Mouse (Mus musculus) neural tube, embryonic 11.5 days (tissue): ENCODE measurements around the gene Fcgr4. TPM values are rescaled to one million over a fixed set of nuclear protein-coding genes. Genes with fewer than 3 reads are reported as not detected.

Source experiments
- ATAC-seq: fragments of 200-750 bp; cut with Nextera tagmentation; 2 replicates; pipeline ENCODE4 v1.8.0; 2017; ENCODE audit warnings: moderate number of reproducible peaks, mild to moderate bottlenecking, moderate TSS enrichment, moderate library complexity; ENCODE audit not compliant: insufficient read depth, low FRiP score, low TSS enrichment
- DNase-seq: peaks from one replicate; pipeline ENCODE4 v3.0.0-alpha.2; 2015; ENCODE audit warnings: low spot score
- H3K27ac ChIP-seq: fragments of 300-500 bp; sonication (generic); 2 replicates; pipeline ENCODE4 v1.5.1; 2014; ENCODE audit warnings: low read depth, mild to moderate bottlenecking, low read length
- H3K27me3 ChIP-seq: fragments of 300-500 bp; sonication (generic); 2 replicates; pipeline ENCODE4 v1.6.1; 2014; ENCODE audit warnings: mild to moderate bottlenecking, low read length, mixed read lengths; ENCODE audit not compliant: control insufficient read depth, insufficient read depth
- H3K36me3 ChIP-seq: fragments of 300-500 bp; sonication (generic); 2 replicates; pipeline ENCODE4 v1.6.1; 2014; ENCODE audit warnings: mild to moderate bottlenecking, low read length, moderate library complexity, mixed read lengths; ENCODE audit not compliant: control insufficient read depth, insufficient read depth
- H3K4me1 ChIP-seq: fragments of 300-500 bp; sonication (generic); 2 replicates; pipeline ENCODE4 v1.6.1; 2014; ENCODE audit warnings: low read length, mixed read lengths; ENCODE audit not compliant: control insufficient read depth, insufficient read depth
- H3K4me2 ChIP-seq: fragments of 300-500 bp; sonication (generic); 2 replicates; pipeline ENCODE4 v1.6.1; 2014; ENCODE audit warnings: low read depth, mild to moderate bottlenecking, moderate library complexity
- H3K4me3 ChIP-seq: fragments of 300-500 bp; sonication (generic); 2 replicates; pipeline ENCODE4 v1.5.1; 2014; ENCODE audit warnings: low read depth, low read length
- H3K9ac ChIP-seq: fragments of 300-500 bp; sonication (generic); 2 replicates; pipeline ENCODE4 v1.6.1; 2014; ENCODE audit warnings: mild to moderate bottlenecking, low read length
- H3K9me3 ChIP-seq: fragments of 300-500 bp; sonication (generic); 2 replicates; pipeline ENCODE4 v1.6.1; 2016; ENCODE audit warnings: low read length; ENCODE audit not compliant: control insufficient read depth
- WGBS: fragments of 180-500 bp; shearing (Covaris S2); extraction: QIAGEN DNeasy Blood & Tissue Kit; methylation state at CpG from one replicate; pipeline ENCODE4 v1.1.7; 2014; 5-methylcytosine and 5-hydroxymethylcytosine counted together
- polyA plus RNA-seq: library from polyadenylated mRNA; unstranded; fragments of >200 nt; fragmentation: Nextera tagmentation; extraction: Ambion mirVana; gene quantifications from 2 replicates; pipeline ENCODE4 v1.2.1, GENCODE M21; 2014

Fcgr4 gene
- polyA plus RNA-seq, 1 experiment from 2014 or later = 0.19 TPM

DNA sequence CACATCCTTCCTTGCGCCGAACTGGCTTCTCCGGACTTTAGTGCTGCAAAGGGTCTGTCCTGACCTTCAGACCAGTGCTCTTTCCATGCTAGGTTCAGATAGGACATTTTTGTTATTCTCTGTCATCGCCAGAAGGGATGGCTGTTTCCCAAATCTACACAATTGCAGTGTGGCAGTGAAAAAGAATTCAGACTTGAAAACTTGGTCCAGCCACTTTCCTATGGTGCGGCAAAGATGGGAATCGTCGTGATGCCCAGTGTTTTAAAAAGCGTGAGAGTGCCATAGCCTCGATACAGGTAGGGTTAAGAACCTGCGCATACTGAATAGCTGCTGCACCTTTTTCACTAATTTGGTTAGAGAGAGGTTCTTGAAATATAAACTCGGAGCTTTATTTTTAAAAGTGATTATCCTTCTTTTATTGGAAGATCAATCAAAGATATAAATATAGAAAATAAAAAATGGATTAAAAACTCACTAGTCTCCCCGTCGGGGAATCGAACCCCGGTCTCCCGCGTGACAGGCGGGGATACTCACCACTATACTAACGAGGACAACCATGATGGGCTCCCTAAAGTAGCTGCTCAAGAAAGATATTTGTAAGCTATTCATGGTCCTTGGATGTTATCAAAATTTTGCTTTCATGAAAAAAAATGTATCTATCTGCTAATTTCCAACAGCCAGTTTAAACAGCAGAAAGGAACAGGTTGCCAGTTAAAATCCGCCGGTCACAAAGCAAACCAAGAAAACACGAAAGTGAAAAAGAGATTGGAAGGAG is 18.0 kb downstream of the Fcgr4 start:
- H3K4me1 ChIP-seq = no peaks in the 10 kb centered on the region; the same call in 1 of the 2 replicates
- 4% methylated on average over 22 of the region's 22 CpGs for WGBS
- H3K27ac ChIP-seq = no peak overlapping the region
- H3K4me3 ChIP-seq = peak overlapping the region; percentile 28
- ATAC-seq (peak; percentile 46; the same call in 1 of the 2 replicates), DNase-seq (peak; percentile 73)
- no peaks in the 10 kb centered on the region for H3K9me3 ChIP-seq
- no peak overlapping the region for H3K9ac ChIP-seq
- H3K36me3 ChIP-seq = no peaks in the 10 kb centered on the region
- peak overlapping the region; percentile 44 for H3K4me2 ChIP-seq
- peaks cover 14% of the 10 kb centered on the region for H3K27me3 ChIP-seq

GRCm38 (mm10) chr1:171037861-171038721 is 19.4 kb downstream of the Fcgr4 start:
- Histone ChIP-seq H3K4me1 (no peaks in the 10 kb centered on the region), H3K27me3 (peaks cover 6% of the 10 kb centered on the region), H3K4me3 (peak overlapping the region; percentile 63), H3K9me3 (no peaks in the 10 kb centered on the region), H3K4me2 (peak overlapping the region; percentile 40), H3K9ac (peak overlapping the region; percentile 62), H3K27ac (no peak overlapping the region), H3K36me3 (no peaks in the 10 kb centered on the region)
- WGBS = under 1% methylated on average over 47 of the region's 47 CpGs
- DNase-seq = peak; percentile 82
- peak; percentile 87 for ATAC-seq

DNA sequence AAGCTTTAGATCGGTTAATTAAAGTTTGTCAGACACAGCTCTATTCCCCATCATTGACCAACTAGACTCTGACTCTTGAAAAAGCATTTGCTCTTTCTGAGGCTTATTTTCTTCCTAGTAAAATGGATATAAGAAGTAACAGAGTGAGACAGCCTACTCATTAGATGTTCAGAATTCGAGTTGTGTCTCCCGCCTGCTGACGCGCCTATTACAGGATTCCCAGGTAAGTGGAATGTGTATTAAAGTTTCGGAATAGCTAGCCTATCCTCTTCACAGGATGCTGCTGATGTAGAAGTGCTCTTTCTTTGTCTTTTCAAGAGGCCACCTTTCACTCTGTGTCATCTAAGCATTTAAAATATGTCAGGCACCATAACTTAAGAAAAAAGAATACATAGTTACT is 20.4 kb downstream of the Fcgr4 start:
- Histone ChIP-seq H3K9me3 (no peaks in the 10 kb centered on the region), H3K9ac (no peak overlapping the region), H3K4me2 (no peak overlapping the region), H3K4me3 (no peak overlapping the region), H3K27me3 (peaks cover 6% of the 10 kb centered on the region; the same call in 1 of the 2 replicates), H3K27ac (no peak overlapping the region), H3K4me1 (no peaks in the 10 kb centered on the region), H3K36me3 (no peaks in the 10 kb centered on the region)
- DNase-seq (no peak), ATAC-seq (no peak)
- WGBS = 76% methylated on average over 6 of the region's 6 CpGs

DNA sequence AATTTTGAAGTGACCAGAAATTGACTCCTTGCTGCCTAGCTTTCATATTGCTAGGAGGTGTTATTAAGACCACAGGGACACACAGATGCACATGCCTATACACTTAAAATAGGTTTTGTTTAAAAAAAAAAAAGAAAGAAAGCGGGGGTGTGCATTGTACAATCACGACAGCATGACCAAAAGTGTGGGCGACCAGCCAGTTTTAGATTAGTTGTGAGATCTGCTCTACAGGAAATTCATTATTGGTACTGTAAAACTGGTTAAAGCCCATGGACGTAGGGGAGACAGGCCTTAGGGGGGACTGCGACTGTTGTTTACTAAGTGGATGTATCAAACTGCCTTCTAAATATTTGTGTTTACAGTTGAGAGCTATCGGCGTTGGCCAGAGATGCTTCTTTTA is 21.2 kb downstream of the Fcgr4 start:
- ATAC-seq (no peak), DNase-seq (no peak)
- H3K4me3 ChIP-seq = no peak overlapping the region
- no peak overlapping the region for H3K27ac ChIP-seq
- no peaks in the 10 kb centered on the region for H3K9me3 ChIP-seq
- no peak overlapping the region for H3K4me2 ChIP-seq
- 87% methylated on average over 7 of the region's 7 CpGs for WGBS
- H3K9ac ChIP-seq = no peak overlapping the region
- H3K36me3 ChIP-seq = no peaks in the 10 kb centered on the region
- H3K4me1 ChIP-seq = no peaks in the 10 kb centered on the region
- peaks cover 3% of the 10 kb centered on the region; the same call in 1 of the 2 replicates for H3K27me3 ChIP-seq

- no peaks in the 10 kb centered on the region for H3K9me3 ChIP-seq
- H3K4me2 ChIP-seq = peak overlapping the region; percentile 39
- no peak overlapping the region for H3K27ac ChIP-seq
- H3K27me3 ChIP-seq = no peaks in the 10 kb centered on the region
- no peaks in the 10 kb centered on the region for H3K36me3 ChIP-seq
- peak overlapping the region; percentile 56 for H3K4me3 ChIP-seq
- DNase-seq (no peak), ATAC-seq (no peak)
- 72% methylated on average over 3 of the region's 3 CpGs for WGBS
- H3K9ac ChIP-seq = no peak overlapping the region
- no peaks in the 10 kb centered on the region for H3K4me1 ChIP-seq
Observed at GRCm38 (mm10) chr1:171043594-171044153, 25.0 kb downstream of the Fcgr4 start.

GRCm38 (mm10) chr1:171044365-171045078 is 25.8 kb downstream of the Fcgr4 start:
- Histone ChIP-seq H3K36me3 (no peaks in the 10 kb centered on the region), H3K27me3 (no peaks in the 10 kb centered on the region), H3K9me3 (no peaks in the 10 kb centered on the region), H3K4me1 (no peaks in the 10 kb centered on the region), H3K9ac (peak overlapping the region; percentile 30), H3K4me2 (peak overlapping the region; percentile 39), H3K27ac (peak overlapping the region; percentile 44; the same call in 1 of the 2 replicates), H3K4me3 (peak overlapping the region; percentile 56)
- DNase-seq (peak; percentile 91), ATAC-seq (peak; percentile 87)
- under 1% methylated on average over 33 of the region's 33 CpGs for WGBS

DNA sequence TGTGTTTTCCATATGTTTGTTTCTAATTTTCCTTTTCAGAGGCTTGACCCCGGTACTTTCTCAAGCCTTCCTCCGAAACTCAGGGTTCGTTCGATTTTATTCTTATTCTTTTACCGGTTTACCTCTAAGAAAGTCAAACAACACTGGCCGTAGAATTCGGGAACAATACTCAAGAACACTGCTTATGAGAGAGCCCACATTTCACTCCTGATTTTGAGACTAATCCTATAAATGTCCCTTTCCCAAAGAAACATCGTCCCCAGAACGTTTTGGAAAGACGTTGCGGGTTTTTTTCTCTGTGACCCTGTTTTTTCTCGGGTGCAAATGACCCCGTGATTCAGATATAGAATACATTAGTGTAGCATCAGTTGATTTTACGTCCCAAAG is 26.4 kb downstream of the Fcgr4 start:
- Histone ChIP-seq H3K9me3 (no peaks in the 10 kb centered on the region), H3K27ac (no peak overlapping the region), H3K4me1 (no peaks in the 10 kb centered on the region), H3K36me3 (no peaks in the 10 kb centered on the region), H3K27me3 (no peaks in the 10 kb centered on the region), H3K9ac (peak overlapping the region; percentile 48), H3K4me3 (peak overlapping the region; percentile 56), H3K4me2 (peak overlapping the region; percentile 31)
- DNase-seq (no peak), ATAC-seq (peak; percentile 37)
- WGBS = 8% methylated on average over 14 of the region's 14 CpGs

DNA sequence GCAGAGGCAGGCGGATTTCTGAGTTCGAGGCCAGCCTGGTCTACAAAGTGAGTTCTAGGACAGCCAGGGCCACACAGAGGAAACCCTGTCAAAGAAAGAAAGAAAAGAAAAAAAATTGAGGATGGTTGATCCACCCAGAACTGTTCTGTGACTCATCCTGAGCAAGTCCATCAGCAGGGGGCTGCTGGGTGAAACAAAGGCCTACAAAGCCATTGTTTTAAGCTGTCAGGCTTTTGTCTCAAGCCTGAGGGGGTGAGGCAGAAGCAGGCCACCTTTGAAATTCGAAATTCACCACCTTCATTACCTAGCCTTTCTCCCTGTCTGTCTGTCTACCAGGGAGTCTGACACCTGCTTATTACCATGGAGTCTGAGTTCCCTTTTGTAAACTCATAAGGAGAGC is 27.8 kb downstream of the Fcgr4 start:
- no peaks in the 10 kb centered on the region for H3K4me1 ChIP-seq
- no peak overlapping the region for H3K27ac ChIP-seq
- ATAC-seq (no peak), DNase-seq (no peak)
- 60% methylated on average over 3 of the region's 3 CpGs for WGBS
- H3K4me2 ChIP-seq = no peak overlapping the region
- H3K36me3 ChIP-seq = no peaks in the 10 kb centered on the region
- no peaks in the 10 kb centered on the region for H3K27me3 ChIP-seq
- H3K9me3 ChIP-seq = no peaks in the 10 kb centered on the region
- H3K4me3 ChIP-seq = no peak overlapping the region
- no peak overlapping the region for H3K9ac ChIP-seq
